Mouse (Mus musculus): Measurements from ENCODE around the gene Macf1.
A peak's percentile ranks its signal among the peaks of the same experiment; 100 is the strongest.

The Macf1 gene

DNA sequence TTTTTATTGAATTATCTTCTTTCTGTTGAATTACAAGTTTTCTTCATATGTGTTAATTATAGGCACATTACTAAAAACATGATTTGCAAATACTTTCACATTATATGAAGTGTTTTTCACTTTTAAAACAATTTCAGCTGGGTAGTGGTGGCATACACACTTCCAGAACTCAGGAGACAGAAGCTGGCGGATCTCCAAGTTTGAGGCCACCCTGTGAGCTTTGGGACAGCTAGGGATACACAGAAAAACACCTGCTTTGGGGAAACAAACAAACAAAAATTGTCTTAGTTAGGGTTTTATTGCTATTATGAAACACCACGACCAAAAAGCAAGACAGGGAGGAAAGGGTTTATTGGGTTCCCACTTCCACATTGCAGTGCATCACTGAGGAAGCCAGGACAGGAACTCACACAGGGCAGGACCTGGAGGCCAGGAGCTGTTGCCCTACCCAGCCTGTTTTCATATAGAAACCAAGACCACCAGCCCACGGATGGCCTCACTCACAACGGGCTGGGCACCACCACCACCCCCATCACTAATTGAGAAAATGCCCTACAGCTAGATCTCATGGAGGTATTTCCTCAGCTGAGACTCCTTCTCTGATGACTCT is 93.0 kb downstream of the Macf1 start:
- no peak for DNase-seq

GRCm38 (mm10) chr4:123589496-123589895 is 94.7 kb downstream of the Macf1 start:
- no peak for DNase-seq

DNA sequence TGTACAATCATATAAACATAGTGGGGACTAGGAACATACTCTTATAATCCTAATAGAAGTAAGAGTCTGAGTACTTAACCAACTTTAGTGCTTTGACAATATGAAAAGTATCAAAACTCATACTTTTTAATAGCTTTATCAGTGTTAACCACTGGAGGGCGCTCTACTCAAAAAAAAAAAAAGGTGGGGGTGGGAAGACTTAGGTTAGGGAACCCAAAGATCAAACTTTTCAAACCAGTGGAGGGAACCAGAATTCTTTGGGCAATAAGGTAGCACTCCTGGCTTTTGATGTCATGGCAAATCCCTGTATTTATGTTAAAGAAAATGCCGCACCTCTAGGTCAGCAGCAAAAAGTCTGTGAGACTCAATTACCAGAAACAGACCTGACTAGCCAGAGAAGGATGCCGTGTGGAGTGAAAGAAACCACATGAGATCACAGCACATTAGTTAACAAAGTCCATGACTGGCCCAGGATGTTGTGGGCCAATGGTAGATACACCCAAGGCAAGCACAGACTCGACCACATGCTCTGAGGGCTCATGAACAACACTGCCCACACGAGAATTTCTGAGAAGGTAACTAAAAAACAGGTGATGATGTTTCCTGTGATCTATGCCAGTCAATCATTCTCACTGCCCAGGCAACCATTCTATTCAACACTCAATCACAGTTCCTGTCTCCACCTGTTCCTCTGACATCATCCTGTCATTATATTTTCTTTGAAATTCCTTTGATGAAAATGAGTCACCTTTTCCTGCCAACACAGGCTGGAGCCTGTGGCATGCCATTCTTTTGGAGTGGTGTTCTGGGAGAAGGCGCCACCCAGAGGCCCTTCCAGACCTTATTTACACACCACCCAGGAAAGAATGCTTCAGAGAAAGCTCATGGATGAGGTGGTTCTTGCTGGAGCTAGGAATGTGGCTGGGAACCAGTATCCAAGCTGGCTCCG is 95.5 kb downstream of the Macf1 start:
- peak; percentile 77 to 84 for DNase-seq

GRCm38 (mm10) chr4:123587616-123588015 is 96.5 kb downstream of the Macf1 start:
- no peak for DNase-seq

GRCm38 (mm10) chr4:123584720-123585093 is 99.5 kb downstream of the Macf1 start:
- no peak for DNase-seq

- DNase-seq, result peak in 1 of 2 experiments; percentile 43
Observed at GRCm38 (mm10) chr4:123584084-123584719, 100.0 kb downstream of the Macf1 start.

- DNase-seq, result no peak
Observed at GRCm38 (mm10) chr4:123577469-123578088, 106.6 kb downstream of the Macf1 start.

DNA sequence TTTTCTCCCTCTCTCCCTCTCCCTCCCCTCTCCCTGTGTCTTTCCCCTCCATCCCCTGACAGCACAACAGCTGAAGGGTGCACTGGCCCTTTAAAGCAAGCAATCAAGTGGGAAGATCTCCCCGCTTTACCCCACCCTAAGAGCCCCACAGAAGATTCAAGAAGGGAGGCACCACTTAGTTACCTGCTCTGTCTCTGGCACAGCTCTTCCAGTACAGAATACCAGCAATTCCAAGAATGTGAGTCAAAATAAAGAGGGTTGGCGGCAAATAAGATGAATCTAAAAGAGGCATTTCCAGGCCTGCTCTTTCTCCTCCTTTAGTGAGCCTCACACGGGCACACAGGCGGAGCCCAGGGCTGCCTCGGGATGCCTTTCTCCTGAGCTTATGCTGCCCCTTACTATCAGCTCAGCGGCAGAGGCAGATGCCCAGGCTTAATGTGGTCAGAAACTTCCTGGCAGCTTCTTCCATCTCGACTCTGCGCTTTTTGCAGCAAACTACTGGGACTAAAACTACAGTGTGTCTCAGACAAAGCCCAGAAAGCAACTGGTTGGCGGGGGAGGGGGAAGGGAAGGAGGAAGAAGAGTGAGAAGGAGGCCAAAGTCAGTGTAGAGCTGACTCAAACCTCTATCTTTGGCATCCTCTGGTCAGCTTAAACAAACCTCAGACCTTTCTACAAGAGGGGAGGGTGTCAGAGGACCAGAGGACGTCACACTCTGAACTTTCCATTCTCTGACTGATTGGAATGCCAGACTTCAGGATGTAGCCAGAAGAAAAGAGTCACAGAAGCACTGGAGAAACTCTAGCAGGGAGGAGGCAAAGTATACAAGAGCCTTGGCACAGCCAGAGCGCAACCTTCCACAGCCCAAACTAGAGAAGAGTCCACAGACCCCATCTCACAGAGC is 111.5 kb downstream of the Macf1 start:
- DNase-seq, result peak; percentile 61 to 75

GRCm38 (mm10) chr4:123571869-123572268 is 112.3 kb downstream of the Macf1 start:
- peak; percentile 65 to 68 for DNase-seq

DNA sequence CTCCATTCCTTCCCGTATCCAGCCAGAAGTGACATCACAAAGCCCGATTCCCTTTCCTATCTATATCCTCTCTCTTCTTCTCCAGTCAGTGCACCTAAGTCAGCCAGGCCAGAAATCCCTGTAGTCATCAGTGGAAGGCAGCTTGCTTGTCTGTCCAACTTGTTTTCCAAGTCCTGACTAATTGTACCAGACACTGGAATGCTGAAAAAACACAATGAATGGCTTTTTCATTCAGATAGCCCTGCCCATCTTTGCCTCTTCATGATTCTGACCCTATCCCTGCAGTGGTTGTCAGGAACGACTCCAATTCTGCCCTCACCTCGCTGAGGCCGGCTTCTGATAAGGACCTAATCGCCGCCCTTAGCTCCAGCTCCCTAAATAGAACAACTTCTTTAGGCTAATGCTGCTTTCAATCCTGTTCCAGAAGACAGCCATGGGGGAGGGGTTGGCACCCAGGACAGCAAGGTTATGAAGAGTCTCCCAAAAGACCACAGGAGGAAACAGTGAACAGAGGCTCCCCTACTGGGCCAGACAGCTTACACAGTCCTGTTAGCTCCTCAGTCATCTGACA is 118.8 kb downstream of the Macf1 start:
- peak; percentile 22 to 25 for DNase-seq

GRCm38 (mm10) chr4:123564051-123564791 is 119.9 kb downstream of the Macf1 start:
- DNase-seq, result peak; percentile 33 to 43

DNA sequence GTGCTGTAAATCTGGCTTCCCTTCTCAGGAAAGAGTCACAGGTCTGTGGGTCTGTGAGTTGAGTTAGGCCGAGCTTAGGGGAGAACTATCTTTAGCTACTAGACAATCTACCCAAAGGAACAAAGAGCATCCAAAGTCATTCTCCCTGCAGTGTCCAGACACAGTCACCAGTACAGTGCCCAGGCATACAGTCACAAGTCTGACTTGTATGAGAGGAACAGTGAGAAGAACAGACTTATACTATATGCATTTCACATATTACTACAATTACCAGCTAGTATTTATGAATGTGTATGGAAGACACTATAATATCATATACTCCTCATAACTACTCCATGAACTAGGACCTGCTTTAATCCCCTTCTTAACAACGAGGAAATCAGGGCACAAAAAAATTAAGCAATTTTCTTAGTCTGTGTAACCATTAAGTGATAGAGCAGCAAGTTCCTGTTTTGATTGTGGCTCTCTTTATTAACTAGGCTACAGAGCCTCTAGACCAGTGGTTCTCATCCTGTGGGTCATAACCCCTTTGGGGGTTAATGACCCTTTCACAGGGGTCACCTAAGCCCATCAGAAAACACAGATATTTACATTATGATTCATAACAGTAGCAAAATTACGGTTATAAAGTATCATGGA is 121.9 kb downstream of the Macf1 start:
- DNase-seq, result no peak

- peak in 1 of 2 experiments; percentile 30 for DNase-seq
Observed at GRCm38 (mm10) chr4:123560896-123561295, 123.3 kb downstream of the Macf1 start.

GRCm38 (mm10) chr4:123558496-123558895 is 125.7 kb downstream of the Macf1 start:
- DNase-seq, result no peak

GRCm38 (mm10) chr4:123555251-123555650 is 128.9 kb downstream of the Macf1 start:
- no peak for DNase-seq

DNA sequence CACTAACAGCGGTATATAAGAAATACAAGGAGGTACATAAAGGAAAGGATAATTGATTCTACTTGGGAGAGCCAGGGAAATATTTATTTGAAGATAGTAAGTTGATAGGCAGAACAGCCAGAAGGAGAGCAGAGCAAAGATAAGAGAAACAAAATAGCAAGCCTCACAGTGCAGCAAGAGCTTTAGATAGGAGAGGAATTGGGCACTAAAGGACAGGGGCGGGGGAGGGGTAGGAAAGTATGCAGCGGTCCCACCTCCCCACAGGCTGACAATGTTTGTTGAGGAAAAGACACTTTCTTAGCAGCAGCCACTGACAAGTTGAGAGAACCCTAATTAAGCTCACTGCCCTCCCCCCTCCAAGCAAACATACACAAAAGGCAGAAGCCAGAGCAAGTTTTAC is 131.5 kb downstream of the Macf1 start:
- no peak for DNase-seq

DNA sequence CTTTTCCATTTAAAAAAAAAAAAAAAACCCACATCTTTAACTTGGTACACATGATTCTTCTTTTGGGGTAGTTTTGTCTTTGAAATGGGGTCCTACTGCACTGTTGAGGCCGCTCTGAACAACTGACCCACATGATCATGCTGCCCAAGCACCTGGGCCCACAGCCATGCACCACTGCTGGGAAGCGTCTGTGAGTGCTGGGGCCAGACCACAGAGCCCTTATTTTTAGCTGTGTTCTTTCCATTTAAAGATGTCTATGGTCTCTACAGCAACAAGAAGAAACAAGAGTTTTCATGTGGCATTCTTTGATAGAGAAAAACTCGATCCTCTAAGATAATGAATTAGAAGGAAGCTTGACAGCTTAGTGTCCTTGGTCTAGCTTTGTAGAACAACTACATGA is 135.8 kb downstream of the Macf1 start:
- DNase-seq, result no peak

DNA sequence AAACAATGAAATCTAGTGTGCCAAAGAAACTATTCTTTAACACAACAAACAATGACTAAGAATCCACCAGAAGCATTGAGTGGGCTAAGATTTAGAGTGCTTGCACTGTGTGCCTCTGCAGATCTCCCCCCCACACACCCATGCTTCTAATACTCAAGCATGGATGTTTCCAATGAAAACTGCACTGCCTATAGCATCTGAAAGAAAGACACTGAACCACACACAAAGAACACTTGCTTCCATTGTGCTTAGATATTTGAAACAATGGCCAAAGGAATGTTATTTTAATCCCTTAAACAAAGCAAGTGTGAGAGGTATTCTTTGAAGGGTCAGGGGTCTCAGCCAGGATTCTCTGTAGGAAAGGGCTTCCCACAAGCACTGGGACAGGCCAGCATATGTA is 140.5 kb downstream of the Macf1 start:
- no peak for DNase-seq

- peak in 1 of 2 experiments; percentile 72 for DNase-seq
Observed at GRCm38 (mm10) chr4:123535271-123535670, 148.9 kb downstream of the Macf1 start.

DNA sequence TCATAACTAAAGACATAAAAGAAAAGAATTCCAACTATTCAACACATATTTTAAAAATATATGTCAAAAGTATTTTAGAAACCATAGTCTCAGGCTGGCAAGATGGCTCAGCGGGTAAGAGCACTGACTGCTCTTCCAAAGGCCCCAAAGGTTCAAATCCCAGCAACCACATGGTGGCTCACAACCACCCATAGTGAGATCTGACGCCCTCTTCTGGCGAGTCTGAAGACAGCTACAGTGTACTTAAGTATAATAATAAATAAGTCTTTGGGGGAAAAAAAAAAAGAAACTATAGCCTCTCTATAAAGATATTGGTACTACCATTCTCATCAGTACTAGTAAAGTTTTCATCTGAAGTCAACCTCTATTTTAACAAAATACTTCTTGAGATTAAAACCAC is 152.2 kb downstream of the Macf1 start:
- DNase-seq, result no peak
